Mouse (Mus musculus): Measurements from ENCODE around the gene Rhox3h. TPM values are rescaled to one million over a fixed set of nuclear protein-coding genes. Genes with fewer than 3 reads are reported as not detected.
"Not testable (repeated sequence)": the region's sequence is repeated elsewhere in the genome, so short reads cannot be mapped to it uniquely, and the experiment has no call there.

Rhox3h gene
- polyA plus RNA-seq (2016; fragmentation: Nextera tagmentation; extraction: Ambion mirVana): not detected in 2 replicates

GRCm38 (mm10) chrX:37668664-37669063, at the start of gene Rhox3h:
Rhox3h (minus strand) TSS chrX:37668764.
- not testable (repeated sequence) for H3K27me3 ChIP-seq (ENCODE audit: insufficient read depth, poor library complexity, severe bottlenecking); H3K9me3 ChIP-seq; H3K4me1 ChIP-seq; H3K27ac ChIP-seq; DNase-seq (ENCODE audit: low spot score); H3K36me3 ChIP-seq; H3K4me3 ChIP-seq
- WGBS: 86% methylated on average over 1 of the region's 3 CpGs

GRCm38 (mm10) chrX:37701821-37702387, 33.3 kb upstream of the Rhox3h start:
- Histone ChIP-seq H3K27ac (no peak overlapping the region), H3K4me3 (no peak overlapping the region), H3K36me3 (no peaks in the 10 kb centered on the region), H3K9me3 (no peaks in the 10 kb centered on the region), H3K27me3 (ENCODE audit: insufficient read depth, poor library complexity, severe bottlenecking) (no peaks in the 10 kb centered on the region), H3K4me1 (no peaks in the 10 kb centered on the region)
- no peak for DNase-seq (ENCODE audit: low spot score)
- 69% methylated on average over 3 of the region's 3 CpGs for WGBS

GRCm38 (mm10) chrX:37692261-37692660, 23.7 kb upstream of the Rhox3h start:
- Histone ChIP-seq H3K9me3 (no peaks in the 10 kb centered on the region), H3K4me1 (no peaks in the 10 kb centered on the region), H3K27ac (no peak overlapping the region), H3K4me3 (no peak overlapping the region), H3K27me3 (ENCODE audit: insufficient read depth, poor library complexity, severe bottlenecking) (no peaks in the 10 kb centered on the region), H3K36me3 (no peaks in the 10 kb centered on the region)
- no peak for DNase-seq (ENCODE audit: low spot score)
- 69% methylated on average over 2 of the region's 2 CpGs for WGBS

- no peak overlapping the region for H3K27ac ChIP-seq
- H3K4me1 ChIP-seq: no peaks in the 10 kb centered on the region
- no peak overlapping the region for H3K4me3 ChIP-seq
- DNase-seq (ENCODE audit: low spot score): no peak
- 81% methylated on average over 24 of the region's 24 CpGs for WGBS
- H3K27me3 ChIP-seq (ENCODE audit: insufficient read depth, poor library complexity, severe bottlenecking): no peaks in the 10 kb centered on the region
- no peaks in the 10 kb centered on the region for H3K9me3 ChIP-seq
- no peaks in the 10 kb centered on the region for H3K36me3 ChIP-seq
Measured at GRCm38 (mm10) chrX:37683031-37683715, 14.6 kb upstream of the Rhox3h start.

GRCm38 (mm10) chrX:37673177-37673576, 4.6 kb upstream of the Rhox3h start, which contains the start of gene Rhox2h:
Rhox2h (minus strand) TSS chrX:37673277.
- H3K27me3 ChIP-seq (ENCODE audit: insufficient read depth, poor library complexity, severe bottlenecking); H3K4me3 ChIP-seq; H3K4me1 ChIP-seq; H3K9me3 ChIP-seq; DNase-seq (ENCODE audit: low spot score); H3K27ac ChIP-seq; H3K36me3 ChIP-seq: not testable (repeated sequence)
- WGBS: 79% methylated on average over 8 of the region's 8 CpGs

- H3K4me3 ChIP-seq; H3K27me3 ChIP-seq (ENCODE audit: insufficient read depth, poor library complexity, severe bottlenecking); H3K27ac ChIP-seq; H3K9me3 ChIP-seq; H3K4me1 ChIP-seq; DNase-seq (ENCODE audit: low spot score); H3K36me3 ChIP-seq: not testable (repeated sequence)
- WGBS: 82% methylated on average over 17 of the region's 20 CpGs
Measured at GRCm38 (mm10) chrX:37651227-37651626, 17.3 kb downstream of the Rhox3h start, which contains the start of gene Rhox4g. Rhox4g (minus strand) TSS chrX:37651327.

GRCm38 (mm10) chrX:37643370-37643769, 25.2 kb downstream of the Rhox3h start, which contains the start of gene Rhox2g:
Rhox2g (minus strand) TSS chrX:37643470.
- not testable (repeated sequence) for H3K4me1 ChIP-seq; H3K9me3 ChIP-seq; H3K27ac ChIP-seq; H3K27me3 ChIP-seq (ENCODE audit: insufficient read depth, poor library complexity, severe bottlenecking); H3K36me3 ChIP-seq; H3K4me3 ChIP-seq; DNase-seq (ENCODE audit: low spot score)
- whole genome bisulfite sequencing: 92% methylated on average over 6 of the region's 6 CpGs

GRCm38 (mm10) chrX:37628512-37628911, 40.1 kb downstream of the Rhox3h start, which contains the start of gene Rhox3g:
Rhox3g (minus strand) TSS chrX:37628612.
- H3K27ac ChIP-seq; H3K4me1 ChIP-seq; H3K36me3 ChIP-seq; H3K4me3 ChIP-seq; H3K27me3 ChIP-seq (ENCODE audit: insufficient read depth, poor library complexity, severe bottlenecking); DNase-seq (ENCODE audit: low spot score); H3K9me3 ChIP-seq: not testable (repeated sequence)
- 87% methylated on average over 2 of the region's 2 CpGs for WGBS

Other genes starting within 250 kb of the Rhox3h start
- 0.42 and 0.63 TPM in 2 replicates for gene Rhox4b, start 236.3 kb downstream of the Rhox3h start, polyA plus RNA-seq (2016; fragmentation: Nextera tagmentation; extraction: Ambion mirVana)
- not detected in 2 replicates for gene Rhox2c, start 215.1 kb downstream of the Rhox3h start, polyA plus RNA-seq (2016; fragmentation: Nextera tagmentation; extraction: Ambion mirVana)
- gene Rhox3c, start 210.2 kb downstream of the Rhox3h start, polyA plus RNA-seq (2016; fragmentation: Nextera tagmentation; extraction: Ambion mirVana): not detected in 2 replicates
- gene Rhox4c, start 188.4 kb downstream of the Rhox3h start, polyA plus RNA-seq (2016; fragmentation: Nextera tagmentation; extraction: Ambion mirVana): not detected in 2 replicates
- not detected in 2 replicates for gene Rhox2d, start 175.3 kb downstream of the Rhox3h start, polyA plus RNA-seq (2016; fragmentation: Nextera tagmentation; extraction: Ambion mirVana)
- 0.10 TPM in 1 of 2 replicates, not detected in the other for gene Rhox4d, start 154.4 kb downstream of the Rhox3h start, polyA plus RNA-seq (2016; fragmentation: Nextera tagmentation; extraction: Ambion mirVana)
- not detected in 2 replicates for gene Rhox2e, start 138.3 kb downstream of the Rhox3h start, polyA plus RNA-seq (2016; fragmentation: Nextera tagmentation; extraction: Ambion mirVana)
- gene Rhox3e, start 126.7 kb downstream of the Rhox3h start, polyA plus RNA-seq (2016; fragmentation: Nextera tagmentation; extraction: Ambion mirVana): not detected in 2 replicates
- gene Rhox4e, start 111.4 kb downstream of the Rhox3h start, polyA plus RNA-seq (2016; fragmentation: Nextera tagmentation; extraction: Ambion mirVana): 0.60 TPM in 1 of 2 replicates, not detected in the other
- gene Rhox2f, start 97.4 kb downstream of the Rhox3h start, polyA plus RNA-seq (2016; fragmentation: Nextera tagmentation; extraction: Ambion mirVana): not detected in 2 replicates
- not detected in 2 replicates for gene Rhox3f, start 87.8 kb downstream of the Rhox3h start, polyA plus RNA-seq (2016; fragmentation: Nextera tagmentation; extraction: Ambion mirVana)
- not detected in 2 replicates for gene Rhox4f, start 61.1 kb downstream of the Rhox3h start, polyA plus RNA-seq (2016; fragmentation: Nextera tagmentation; extraction: Ambion mirVana)
- not detected in 2 replicates for gene Rhox3g, start 40.2 kb downstream of the Rhox3h start, polyA plus RNA-seq (2016; fragmentation: Nextera tagmentation; extraction: Ambion mirVana)
- gene Rhox2g, start 25.3 kb downstream of the Rhox3h start, polyA plus RNA-seq (2016; fragmentation: Nextera tagmentation; extraction: Ambion mirVana): not detected in 2 replicates
- not detected in 2 replicates for gene Rhox4g, start 17.4 kb downstream of the Rhox3h start, polyA plus RNA-seq (2016; fragmentation: Nextera tagmentation; extraction: Ambion mirVana)
- not detected in 2 replicates for gene Rhox2h, start 4.5 kb upstream of the Rhox3h start, polyA plus RNA-seq (2016; fragmentation: Nextera tagmentation; extraction: Ambion mirVana)
- gene Rhox5, start 136.1 kb upstream of the Rhox3h start, polyA plus RNA-seq (2016; fragmentation: Nextera tagmentation; extraction: Ambion mirVana): 14.2 and 15.1 TPM in 2 replicates
- not detected in 2 replicates for gene Rhox6, start 158.1 kb upstream of the Rhox3h start, polyA plus RNA-seq (2016; fragmentation: Nextera tagmentation; extraction: Ambion mirVana)
- gene Rhox7a, start 162.9 kb upstream of the Rhox3h start, polyA plus RNA-seq (2016; fragmentation: Nextera tagmentation; extraction: Ambion mirVana): not detected in 2 replicates
- gene Rhox8, start 210.2 kb upstream of the Rhox3h start, polyA plus RNA-seq (2016; fragmentation: Nextera tagmentation; extraction: Ambion mirVana): not detected in 2 replicates
- not detected in 2 replicates for gene Rhox7b, start 228.5 kb upstream of the Rhox3h start, polyA plus RNA-seq (2016; fragmentation: Nextera tagmentation; extraction: Ambion mirVana)
- gene Rhox9, start 233.0 kb upstream of the Rhox3h start, polyA plus RNA-seq (2016; fragmentation: Nextera tagmentation; extraction: Ambion mirVana): not detected in 2 replicates

All from heart, embryonic 10.5 days (tissue).